Comparison of ENCODE assay signal across 13 mouse cellular contexts in the genomic region with DNA sequence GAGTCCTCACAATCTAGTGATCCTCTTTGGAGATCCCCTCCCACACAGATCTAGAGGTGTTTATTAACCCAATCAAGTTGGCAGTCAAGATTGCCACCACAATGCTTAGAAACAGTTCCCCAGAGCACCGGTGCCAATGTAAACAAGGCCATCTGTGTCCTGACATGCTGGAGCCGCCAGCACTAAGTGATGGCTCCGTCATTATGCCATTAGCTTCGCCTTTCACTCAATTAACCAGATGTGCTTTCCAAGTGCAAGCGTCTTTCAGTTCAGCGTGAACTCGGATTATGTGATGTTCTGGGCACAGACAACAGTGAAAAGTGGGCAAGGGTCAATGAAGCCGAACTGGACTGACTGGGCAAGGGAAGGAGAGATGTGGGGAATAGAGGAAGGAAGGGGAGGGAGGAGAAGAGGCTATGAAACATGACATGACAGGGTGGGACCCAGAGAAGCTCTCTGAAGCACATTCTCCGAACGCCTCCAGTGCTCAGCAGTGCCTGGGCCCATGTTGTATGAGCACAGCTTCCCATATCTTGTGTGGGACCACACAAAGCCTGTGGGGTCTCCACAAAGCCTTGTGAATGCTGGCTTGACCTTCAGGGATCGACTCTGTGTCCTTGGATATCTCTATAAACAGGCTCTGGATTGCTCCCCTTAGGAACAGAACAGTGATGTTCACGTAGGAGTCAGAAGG.
A peak's percentile ranks its signal among the peaks of the same experiment; 100 is the strongest.
DNase-seq lines count a peak whose midpoint lies in the region; ATAC-seq and TF ChIP-seq lines count a peak whose summit lies in the region.
"Had no signal": no experiment of that assay in that cellular context is flagged by ENCODE, and none has a peak within 500 bp of the region (broad histone marks: within the 10 kb centered on the region; RNA-seq: fewer than 3 reads in every experiment).

No protein-coding gene starts in this region.

- no peak overlapping the region for H3K9ac ChIP-seq in forebrain, embryonic 14.5 days (ENCODE audit: low read length)
- no peak overlapping the region for H3K9ac ChIP-seq in hindbrain, postnatal 0 days (replicated peaks; ENCODE audit: low read length)
- H3K9ac ChIP-seq in neural tube, embryonic 15.5 days (replicated peaks) = no peak overlapping the region
- H3K9ac ChIP-seq: liver, embryonic 15.5 days had no signal

- ATAC-seq in forebrain, embryonic 14.5 days = peak; percentile 45; the same call in 1 of the 2 replicates
- ATAC-seq in hindbrain, postnatal 0 days = peak; percentile 64
- peak; percentile 51; the same call in 1 of the 2 replicates for ATAC-seq in neural tube, embryonic 15.5 days (ENCODE audit: low FRiP score)

- WGBS in forebrain, embryonic 14.5 days = 53% methylated on average over 12 of the region's 12 CpGs
- WGBS in hindbrain, postnatal 0 days = 34% methylated on average over 12 of the region's 12 CpGs
- WGBS in neural tube, embryonic 15.5 days = 35% methylated on average over 12 of the region's 12 CpGs

- no peaks in the 10 kb centered on the region for H3K27me3 ChIP-seq in forebrain, embryonic 14.5 days (replicated peaks; ENCODE audit: control insufficient read depth, insufficient read depth, low read length)
- H3K27me3 ChIP-seq in hindbrain, postnatal 0 days (ENCODE audit: insufficient read depth, low read length) = no peaks in the 10 kb centered on the region
- no peaks in the 10 kb centered on the region for H3K27me3 ChIP-seq in neural tube, embryonic 15.5 days (replicated peaks)
- H3K27me3 ChIP-seq: liver, embryonic 15.5 days had no signal

- DNase-seq in lung, postnatal 4 days = peak; percentile 27 to 55
- no peak for DNase-seq in lung, adult 18-20 months
- peak; percentile 50 for DNase-seq in forebrain, embryonic 14.5 days (ENCODE audit: low spot score)
- peak; percentile 52 for DNase-seq in hindbrain, postnatal 0 days (ENCODE audit: low spot score)
- no peak for DNase-seq in left cerebral cortex, postnatal 10 days (ENCODE audit: extremely low spot score in 1 of 2, low spot score in 2 of 2)
- DNase-seq in left cerebral cortex, adult 18-20 months (ENCODE audit: low spot score in 2 of 2) = no peak
- no peak for DNase-seq in urinary bladder, postnatal 36 days (ENCODE audit: low spot score in 2 of 2)
- DNase-seq: cerebellum, postnatal 25 days; heart, adult 11 months; heart, postnatal 4 days; kidney, postnatal 14 days had no signal

- no peaks in the 10 kb centered on the region for H3K9me3 ChIP-seq in forebrain, embryonic 14.5 days (replicated peaks; ENCODE audit: control insufficient read depth, low read length)
- no peaks in the 10 kb centered on the region for H3K9me3 ChIP-seq in hindbrain, postnatal 0 days (ENCODE audit: low read length)
- H3K9me3 ChIP-seq in neural tube, embryonic 15.5 days (replicated peaks) = no peaks in the 10 kb centered on the region
- H3K9me3 ChIP-seq: liver, embryonic 15.5 days had no signal

- H3K4me2 ChIP-seq in forebrain, embryonic 14.5 days (ENCODE audit: low read length) = no peak overlapping the region
- no peak overlapping the region for H3K4me2 ChIP-seq in hindbrain, postnatal 0 days (ENCODE audit: low read depth, low read length)
- H3K4me2 ChIP-seq in neural tube, embryonic 15.5 days = no peak overlapping the region
- H3K4me2 ChIP-seq: liver, embryonic 15.5 days had no signal

- no peaks in the 10 kb centered on the region for H3K36me3 ChIP-seq in forebrain, embryonic 14.5 days (ENCODE audit: control insufficient read depth, insufficient read depth, low read length)
- no peaks in the 10 kb centered on the region for H3K36me3 ChIP-seq in hindbrain, postnatal 0 days (ENCODE audit: insufficient read depth, low read length)
- H3K36me3 ChIP-seq in neural tube, embryonic 15.5 days = no peaks in the 10 kb centered on the region
- H3K36me3 ChIP-seq: liver, embryonic 15.5 days had no signal

- H3K4me3 ChIP-seq in forebrain, embryonic 14.5 days (ENCODE audit: low read depth, low read length) = no peak overlapping the region
- no peak overlapping the region for H3K4me3 ChIP-seq in hindbrain, postnatal 0 days (ENCODE audit: low read length)
- no peak overlapping the region for H3K4me3 ChIP-seq in neural tube, embryonic 15.5 days (replicated peaks)
- H3K4me3 ChIP-seq: liver, embryonic 15.5 days had no signal

- no peak for TF ChIP-seq CTCF in hindbrain, postnatal 0 days (IDR thresholded peaks at IDR 0.05; ENCODE audit: low read depth)

- H3K4me1 ChIP-seq in forebrain, embryonic 14.5 days (ENCODE audit: control insufficient read depth, insufficient read depth, low read length) = peaks cover 11% of the 10 kb centered on the region
- H3K4me1 ChIP-seq in hindbrain, postnatal 0 days (ENCODE audit: insufficient read depth, low read length) = no peaks in the 10 kb centered on the region
- H3K4me1 ChIP-seq in neural tube, embryonic 15.5 days = peaks cover 23% of the 10 kb centered on the region
- H3K4me1 ChIP-seq: liver, embryonic 15.5 days had no signal

- no peak overlapping the region for H3K27ac ChIP-seq in forebrain, embryonic 14.5 days (ENCODE audit: low read depth, low read length)
- H3K27ac ChIP-seq in hindbrain, postnatal 0 days = no peak overlapping the region; the same call in 1 of the 2 replicates
- H3K27ac ChIP-seq in neural tube, embryonic 15.5 days (replicated peaks) = 0 out of 2 replicates have a peak overlapping the region, but pooled peaks have one; percentile 4
- H3K27ac ChIP-seq: liver, embryonic 15.5 days had no signal

- intact Hi-C loops in left cerebral cortex, postnatal 10 days (cut with DNase I) = no loop called here

Comparison
In these comparisons a context has a peak if more than half of its experiments do, and no peak if none do; other contexts are left out.
1. DNase-seq: peak in lung, postnatal 4 days (2 of 2), forebrain, embryonic 14.5 days (single experiment) and hindbrain, postnatal 0 days (single experiment); none in lung, adult 18-20 months (0 of 2), left cerebral cortex, postnatal 10 days (0 of 2), left cerebral cortex, adult 18-20 months (0 of 2) and urinary bladder, postnatal 36 days (0 of 2).
2. Peak in every context shown above with its lines, with median percentiles within 50 percentile points of each other: ATAC-seq.